Mouse (Mus musculus): ENCODE results near the gene Ptpn1. TPM values are rescaled to one million over a fixed set of nuclear protein-coding genes. Genes with fewer than 3 reads are reported as not detected.

Gene Ptpn1
- total and polyA plus RNA-seq, 3 experiments, result 16.2 to 38.1 (median 29.4) TPM

DNA sequence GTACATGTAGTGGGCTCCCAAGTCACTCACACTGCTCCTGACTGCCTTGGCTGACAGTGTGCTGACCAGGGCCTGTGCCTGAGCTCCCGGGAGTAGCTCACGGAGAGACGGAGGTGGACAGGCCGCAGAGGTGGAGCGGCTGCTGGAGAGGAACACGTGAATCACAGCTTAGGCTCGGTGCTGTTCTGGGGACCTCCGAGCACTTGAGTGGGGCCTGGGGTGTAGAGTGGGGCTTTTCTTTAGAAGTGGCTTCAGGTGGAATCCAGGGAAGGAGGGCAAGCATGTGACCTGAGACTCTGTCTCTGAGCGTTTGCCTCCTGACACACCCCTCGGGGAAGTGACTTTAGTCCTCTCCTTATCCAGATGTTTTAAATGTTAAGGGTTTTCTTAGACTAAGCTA, 22.0 kb downstream of the Ptpn1 start:
- Histone ChIP-seq H3K36me3 (replicated peaks) (peaks cover 82% of the 10 kb centered on the region), H3K4me1 (ENCODE audit: insufficient read depth, low read depth, low read length) (peaks cover 8% of the 10 kb centered on the region), H3K9me3 (replicated peaks) (no peaks in the 10 kb centered on the region), H3K4me3 (ENCODE audit: low read depth, low read length) (no peak overlapping the region), H3K27me3 (ENCODE audit: insufficient read depth, low read length) (no peaks in the 10 kb centered on the region)
- no peak for TF ChIP-seq CTCF (IDR thresholded peaks at IDR 0.05; ENCODE audit: low read depth, low read length)
- TF ChIP-seq TAL1 (conservative IDR thresholded peaks at IDR 0.05; ENCODE audit: low read depth, low read length), result no peak
- no peak for TF ChIP-seq POLR2AphosphoS5 (IDR thresholded peaks at IDR 0.05; ENCODE audit: insufficient replicate concordance, low read depth, low read length)
- no peak for TF ChIP-seq GATA2 (IDR thresholded peaks at IDR 0.05; ENCODE audit: borderline replicate concordance, low read depth, low read length)
- TF ChIP-seq GATA1 (IDR thresholded peaks at IDR 0.05; ENCODE audit: borderline replicate concordance, low read length), result no peak
- DNase-seq (ENCODE audit: low spot score) (no peak), ATAC-seq (ENCODE audit: extremely low read depth, insufficient number of reproducible peaks, low FRiP score, poor library complexity, severe bottlenecking) (no peak)

DNA sequence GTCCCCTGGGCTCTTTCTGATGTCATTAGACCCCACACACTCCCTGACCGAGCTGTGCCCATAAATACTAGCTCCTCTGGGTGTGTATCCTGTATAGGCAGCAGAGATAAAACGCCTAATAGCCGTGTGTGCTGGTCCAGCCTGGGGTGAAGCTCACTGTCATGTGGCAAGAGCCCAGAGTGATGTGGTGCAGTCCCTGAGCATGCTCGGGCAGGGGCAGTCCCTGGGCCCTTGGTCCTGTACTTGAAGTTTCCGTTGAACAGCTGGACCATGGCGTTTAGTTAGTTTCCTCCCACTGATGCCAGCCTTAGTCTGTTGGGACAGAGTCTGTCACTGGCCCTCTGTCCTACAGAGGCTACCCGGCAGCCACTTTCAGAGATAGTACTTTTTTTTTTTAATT, 23.1 kb downstream of the Ptpn1 start:
- Histone ChIP-seq H3K27me3 (ENCODE audit: insufficient read depth, low read length) (no peaks in the 10 kb centered on the region), H3K36me3 (replicated peaks) (peaks cover 81% of the 10 kb centered on the region), H3K4me3 (ENCODE audit: low read depth, low read length) (no peak overlapping the region), H3K4me1 (ENCODE audit: insufficient read depth, low read depth, low read length) (peaks cover 5% of the 10 kb centered on the region; the same call in 1 of the 2 replicates), H3K9me3 (replicated peaks) (no peaks in the 10 kb centered on the region)
- DNase-seq (ENCODE audit: low spot score) (no peak), ATAC-seq (ENCODE audit: extremely low read depth, insufficient number of reproducible peaks, low FRiP score, poor library complexity, severe bottlenecking) (no peak)
- no peak for TF ChIP-seq GATA2 (IDR thresholded peaks at IDR 0.05; ENCODE audit: borderline replicate concordance, low read depth, low read length)
- TF ChIP-seq CTCF (IDR thresholded peaks at IDR 0.05; ENCODE audit: low read depth, low read length), result no peak
- no peak for TF ChIP-seq POLR2AphosphoS5 (IDR thresholded peaks at IDR 0.05; ENCODE audit: insufficient replicate concordance, low read depth, low read length)
- TF ChIP-seq GATA1 (IDR thresholded peaks at IDR 0.05; ENCODE audit: borderline replicate concordance, low read length), result no peak
- TF ChIP-seq TAL1 (conservative IDR thresholded peaks at IDR 0.05; ENCODE audit: low read depth, low read length), result no peak

DNA sequence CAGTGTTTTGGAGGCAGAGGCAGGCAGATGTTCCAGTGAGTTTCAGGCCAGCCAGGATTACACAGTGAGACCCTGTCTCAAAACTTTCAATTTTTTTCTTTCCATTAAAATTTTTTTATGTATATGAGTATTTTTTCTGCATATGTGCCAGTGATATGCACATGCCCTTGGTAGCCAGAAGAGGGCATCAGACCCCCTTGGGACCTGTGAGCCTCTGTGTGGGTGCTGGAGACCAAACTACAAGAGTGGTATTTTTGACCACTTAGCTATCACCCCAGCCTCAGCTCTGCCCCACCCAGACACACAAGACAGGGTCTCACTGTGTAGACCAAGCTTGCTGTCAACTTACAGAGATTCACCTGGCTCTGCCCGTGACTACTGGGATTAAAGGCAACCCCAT, 25.7 kb downstream of the Ptpn1 start:
- TF ChIP-seq TAL1 (conservative IDR thresholded peaks at IDR 0.05; ENCODE audit: low read depth, low read length), result no peak
- no peak for TF ChIP-seq CTCF (IDR thresholded peaks at IDR 0.05; ENCODE audit: low read depth, low read length)
- no peak for TF ChIP-seq GATA1 (IDR thresholded peaks at IDR 0.05; ENCODE audit: borderline replicate concordance, low read length)
- TF ChIP-seq GATA2 (IDR thresholded peaks at IDR 0.05; ENCODE audit: borderline replicate concordance, low read depth, low read length), result no peak
- no peak for TF ChIP-seq POLR2AphosphoS5 (IDR thresholded peaks at IDR 0.05; ENCODE audit: insufficient replicate concordance, low read depth, low read length)
- H3K4me1 ChIP-seq (ENCODE audit: insufficient read depth, low read depth, low read length), result peaks cover 8% of the 10 kb centered on the region; the same call in 1 of the 2 replicates
- no peak for DNase-seq (ENCODE audit: low spot score)
- no peaks in the 10 kb centered on the region for H3K9me3 ChIP-seq (replicated peaks)
- no peak overlapping the region for H3K4me3 ChIP-seq (ENCODE audit: low read depth, low read length)
- no peaks in the 10 kb centered on the region for H3K27me3 ChIP-seq (ENCODE audit: insufficient read depth, low read length)
- H3K36me3 ChIP-seq (replicated peaks), result peaks cover 78% of the 10 kb centered on the region
- no peak for ATAC-seq (ENCODE audit: extremely low read depth, insufficient number of reproducible peaks, low FRiP score, poor library complexity, severe bottlenecking)

DNA sequence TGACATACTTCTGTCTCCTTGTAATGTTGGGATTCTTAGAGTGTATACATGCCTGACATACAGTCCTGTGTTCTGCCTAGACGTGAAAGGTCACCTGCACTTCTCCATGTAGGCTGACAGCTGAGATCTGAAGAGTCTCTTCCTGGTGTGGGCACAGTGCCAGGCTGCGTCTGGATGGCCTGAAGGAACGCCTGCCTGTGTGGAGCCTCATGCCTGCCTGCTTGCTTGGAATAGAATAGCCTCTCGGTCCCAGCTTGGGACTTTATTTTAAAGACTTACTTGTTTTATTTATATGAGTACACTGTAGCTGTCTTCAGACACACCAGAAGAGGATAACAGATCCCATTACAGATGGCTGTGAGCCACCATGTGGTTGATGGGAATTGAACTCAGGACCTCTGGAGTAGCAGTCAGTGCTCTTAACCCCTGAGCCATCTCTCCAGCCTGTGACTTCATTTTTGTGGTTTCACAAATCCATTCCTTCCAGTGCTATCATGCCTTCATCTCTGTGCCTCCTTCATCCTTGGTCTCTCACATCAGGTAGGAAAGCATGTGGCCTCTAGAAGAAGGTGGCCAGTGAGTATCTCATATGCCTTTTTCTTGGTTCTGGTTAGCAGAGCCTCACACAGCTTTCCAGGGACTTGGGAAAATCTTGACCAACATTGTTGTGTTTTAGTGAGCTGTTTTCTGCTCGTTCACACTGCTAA, 26.4 kb downstream of the Ptpn1 start:
- TF ChIP-seq CTCF (IDR thresholded peaks at IDR 0.05; ENCODE audit: low read depth, low read length), result no peak
- no peak for TF ChIP-seq GATA1 (IDR thresholded peaks at IDR 0.05; ENCODE audit: borderline replicate concordance, low read length)
- Histone ChIP-seq H3K9me3 (replicated peaks) (no peaks in the 10 kb centered on the region), H3K4me1 (ENCODE audit: insufficient read depth, low read depth, low read length) (peaks cover 8% of the 10 kb centered on the region; the same call in 1 of the 2 replicates), H3K36me3 (replicated peaks) (peaks cover 77% of the 10 kb centered on the region), H3K27me3 (ENCODE audit: insufficient read depth, low read length) (no peaks in the 10 kb centered on the region), H3K4me3 (ENCODE audit: low read depth, low read length) (no peak overlapping the region)
- no peak for ATAC-seq (ENCODE audit: extremely low read depth, insufficient number of reproducible peaks, low FRiP score, poor library complexity, severe bottlenecking)
- no peak for DNase-seq (ENCODE audit: low spot score)

DNA sequence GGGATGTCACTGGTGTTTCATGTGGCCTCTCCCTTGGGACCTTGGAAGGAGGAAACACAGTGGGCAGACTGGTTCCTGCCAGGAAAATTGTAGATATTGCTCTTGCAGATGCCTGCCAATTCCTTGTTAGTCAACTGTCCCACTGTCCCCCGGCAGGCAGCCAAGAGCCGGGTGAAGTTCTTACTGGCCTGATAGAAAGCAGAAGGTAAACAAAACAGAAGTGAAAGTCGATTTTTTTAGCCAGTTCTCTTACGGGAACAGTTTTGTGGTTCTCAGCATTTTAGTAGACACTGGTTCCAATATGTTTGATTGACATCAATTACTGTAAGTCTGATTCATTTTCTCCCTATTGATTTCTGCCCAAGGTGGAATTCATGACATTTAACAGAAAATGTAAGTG, 27.0 kb downstream of the Ptpn1 start:
- Histone ChIP-seq H3K4me3 (ENCODE audit: low read depth, low read length) (no peak overlapping the region), H3K27me3 (ENCODE audit: insufficient read depth, low read length) (no peaks in the 10 kb centered on the region), H3K36me3 (replicated peaks) (peaks cover 78% of the 10 kb centered on the region), H3K9me3 (replicated peaks) (no peaks in the 10 kb centered on the region), H3K4me1 (ENCODE audit: insufficient read depth, low read depth, low read length) (peaks cover 8% of the 10 kb centered on the region; the same call in 1 of the 2 replicates)
- no peak for ATAC-seq (ENCODE audit: extremely low read depth, insufficient number of reproducible peaks, low FRiP score, poor library complexity, severe bottlenecking)
- TF ChIP-seq GATA2 (IDR thresholded peaks at IDR 0.05; ENCODE audit: borderline replicate concordance, low read depth, low read length) (no peak), GATA1 (IDR thresholded peaks at IDR 0.05; ENCODE audit: borderline replicate concordance, low read length) (no peak), POLR2AphosphoS5 (IDR thresholded peaks at IDR 0.05; ENCODE audit: insufficient replicate concordance, low read depth, low read length) (no peak), TAL1 (conservative IDR thresholded peaks at IDR 0.05; ENCODE audit: low read depth, low read length) (no peak), CTCF (IDR thresholded peaks at IDR 0.05; ENCODE audit: low read depth, low read length) (no peak)
- no peak for DNase-seq (ENCODE audit: low spot score)

DNA sequence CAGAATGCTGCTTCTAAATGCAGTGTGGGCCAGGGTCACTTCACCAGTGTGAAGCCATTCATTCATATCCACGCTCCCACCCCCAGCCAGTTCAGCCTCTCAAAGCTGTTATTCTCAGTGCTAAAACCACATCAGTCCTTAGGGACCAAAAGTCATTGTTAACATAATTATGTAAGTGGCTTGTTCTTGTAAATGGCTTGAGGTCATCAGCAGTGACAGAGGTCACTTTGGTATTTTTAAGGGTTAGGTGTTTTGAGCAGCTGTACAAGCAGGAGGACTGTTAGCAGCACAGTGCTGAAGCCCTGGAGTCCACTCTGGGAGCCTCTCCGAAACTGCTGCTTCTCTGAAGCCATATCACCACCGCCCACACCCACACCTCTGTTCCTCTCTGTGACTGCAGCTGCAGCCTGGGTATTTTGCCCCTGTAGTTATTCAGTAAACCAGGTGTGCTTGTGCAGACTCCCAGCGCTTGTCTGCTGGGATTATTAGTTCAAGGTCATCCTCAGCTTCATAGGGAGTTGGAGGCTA, 27.6 kb downstream of the Ptpn1 start:
- TF ChIP-seq GATA1 (IDR thresholded peaks at IDR 0.05; ENCODE audit: borderline replicate concordance, low read length) (no peak), POLR2AphosphoS5 (IDR thresholded peaks at IDR 0.05; ENCODE audit: insufficient replicate concordance, low read depth, low read length) (no peak), GATA2 (IDR thresholded peaks at IDR 0.05; ENCODE audit: borderline replicate concordance, low read depth, low read length) (no peak), TAL1 (conservative IDR thresholded peaks at IDR 0.05; ENCODE audit: low read depth, low read length) (no peak), CTCF (IDR thresholded peaks at IDR 0.05; ENCODE audit: low read depth, low read length) (no peak)
- Histone ChIP-seq H3K4me1 (ENCODE audit: insufficient read depth, low read depth, low read length) (peaks cover 8% of the 10 kb centered on the region; the same call in 1 of the 2 replicates), H3K4me3 (ENCODE audit: low read depth, low read length) (no peak overlapping the region), H3K9me3 (replicated peaks) (no peaks in the 10 kb centered on the region), H3K27me3 (ENCODE audit: insufficient read depth, low read length) (no peaks in the 10 kb centered on the region), H3K36me3 (replicated peaks) (peaks cover 80% of the 10 kb centered on the region)
- no peak for ATAC-seq (ENCODE audit: extremely low read depth, insufficient number of reproducible peaks, low FRiP score, poor library complexity, severe bottlenecking)
- no peak for DNase-seq (ENCODE audit: low spot score)

All from G1E (cell line).